Mouse (Mus musculus): ENCODE measurements around the gene Slc26a1. TPM values are rescaled to one million over a fixed set of nuclear protein-coding genes. Genes with fewer than 3 reads are reported as not detected.
A peak's percentile ranks its signal among the peaks of the same experiment; 100 is the strongest.
"Not testable (repeated sequence)": the region's sequence is repeated elsewhere in the genome, so short reads cannot be mapped to it uniquely, and the experiment has no call there.

The Slc26a1 gene
- polyA plus RNA-seq, 1 experiment from 2014 or later: 1.0 TPM

GRCm38 (mm10) chr5:108648937-108649576 lies 26.3 kb downstream of the Slc26a1 start:
- no peak overlapping the region for H3K4me3 ChIP-seq
- DNase-seq (ENCODE audit: extremely low spot score, low spot score): no peak
- no peaks in the 10 kb centered on the region for H3K27me3 ChIP-seq (ENCODE audit: poor library complexity, severe bottlenecking)
- no peaks in the 10 kb centered on the region for H3K9me3 ChIP-seq
- H3K4me1 ChIP-seq: no peaks in the 10 kb centered on the region
- no peak overlapping the region for H3K27ac ChIP-seq
- WGBS: 86% methylated on average over 11 of the region's 11 CpGs
- H3K36me3 ChIP-seq (replicated peaks): peaks cover 98% of the 10 kb centered on the region

- Histone ChIP-seq H3K4me1 (no peaks in the 10 kb centered on the region), H3K4me3 (no peak overlapping the region), H3K27ac (no peak overlapping the region), H3K9me3 (no peaks in the 10 kb centered on the region), H3K27me3 (ENCODE audit: poor library complexity, severe bottlenecking) (no peaks in the 10 kb centered on the region), H3K36me3 (replicated peaks) (peaks cover 92% of the 10 kb centered on the region)
- no peak for DNase-seq (ENCODE audit: extremely low spot score, low spot score)
- WGBS: 87% methylated on average over 2 of the region's 2 CpGs
Observed at GRCm38 (mm10) chr5:108647820-108648465, 27.4 kb downstream of the Slc26a1 start.

GRCm38 (mm10) chr5:108647311-108647710 lies 28.1 kb downstream of the Slc26a1 start:
- no peaks in the 10 kb centered on the region for H3K4me1 ChIP-seq
- no peak overlapping the region for H3K27ac ChIP-seq
- WGBS: 94% methylated on average over 2 of the region's 2 CpGs
- H3K4me3 ChIP-seq: no peak overlapping the region
- H3K9me3 ChIP-seq: no peaks in the 10 kb centered on the region
- peaks cover 88% of the 10 kb centered on the region for H3K36me3 ChIP-seq (replicated peaks)
- no peak for DNase-seq (ENCODE audit: extremely low spot score, low spot score)
- no peaks in the 10 kb centered on the region for H3K27me3 ChIP-seq (ENCODE audit: poor library complexity, severe bottlenecking)

DNA sequence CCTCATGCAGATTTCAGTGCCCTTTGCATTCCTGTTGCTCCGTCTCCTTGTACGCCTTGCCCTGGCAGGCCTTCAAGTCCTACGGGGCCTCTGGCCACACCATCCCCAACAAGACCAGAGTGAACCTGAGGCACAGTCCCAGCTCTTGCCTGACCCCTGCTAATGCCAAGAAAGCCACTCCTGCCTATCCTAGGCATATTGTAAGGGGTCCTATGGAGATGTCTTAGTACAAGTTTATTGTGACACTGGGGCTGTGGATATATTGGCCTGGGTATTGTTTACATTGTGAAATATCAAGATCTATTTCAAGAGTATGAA lies 29.1 kb downstream of the Slc26a1 start:
- WGBS: 96% methylated on average over 3 of the region's 3 CpGs

DNA sequence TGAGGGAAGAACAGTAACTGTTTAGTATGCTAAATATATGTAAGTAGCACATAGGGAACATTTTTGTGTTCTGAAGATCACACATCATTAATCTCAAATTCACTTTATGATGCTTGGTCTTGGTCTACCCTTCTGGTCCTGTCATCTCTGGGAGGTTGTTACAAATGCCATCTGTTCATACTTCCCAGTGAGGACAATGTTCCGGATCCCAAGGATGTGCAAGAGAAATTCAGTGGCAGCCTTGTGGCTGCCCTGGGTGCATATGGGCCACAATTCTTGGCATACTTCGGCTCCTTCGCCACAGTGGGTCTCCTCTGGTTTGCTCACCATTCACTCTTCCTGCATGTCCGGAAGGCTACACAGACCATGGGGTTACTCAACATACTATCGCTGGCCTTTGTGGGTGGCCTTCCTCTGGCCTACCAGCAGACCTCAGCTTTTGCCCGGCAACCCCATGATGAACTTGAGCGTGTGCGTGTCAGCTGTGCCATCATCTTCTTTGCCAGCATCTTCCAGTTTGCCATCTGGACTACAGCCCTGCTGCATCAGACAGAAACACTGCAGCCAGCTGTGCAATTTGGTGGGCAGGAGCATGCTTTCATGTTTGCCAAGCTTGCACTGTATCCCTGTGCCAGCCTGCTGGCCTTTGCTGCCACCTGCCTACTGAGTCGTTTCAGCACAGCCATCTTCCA lies 29.6 kb downstream of the Slc26a1 start:
- WGBS: 87% methylated on average over 9 of the region's 9 CpGs
- DNase-seq (ENCODE audit: extremely low spot score, low spot score): no peak
- H3K9me3 ChIP-seq: no peaks in the 10 kb centered on the region
- peaks cover 78% of the 10 kb centered on the region for H3K36me3 ChIP-seq (replicated peaks)
- no peaks in the 10 kb centered on the region for H3K4me1 ChIP-seq
- no peak overlapping the region for H3K4me3 ChIP-seq
- H3K27me3 ChIP-seq (ENCODE audit: poor library complexity, severe bottlenecking): no peaks in the 10 kb centered on the region
- H3K27ac ChIP-seq: no peak overlapping the region

More for the DNA sequence above, 29.1 kb downstream of the Slc26a1 start:
- Histone ChIP-seq H3K27me3 (ENCODE audit: poor library complexity, severe bottlenecking) (no peaks in the 10 kb centered on the region), H3K4me3 (no peak overlapping the region), H3K4me1 (no peaks in the 10 kb centered on the region), H3K27ac (no peak overlapping the region), H3K9me3 (no peaks in the 10 kb centered on the region), H3K36me3 (replicated peaks) (peaks cover 83% of the 10 kb centered on the region)
- DNase-seq (ENCODE audit: extremely low spot score, low spot score): no peak

DNA sequence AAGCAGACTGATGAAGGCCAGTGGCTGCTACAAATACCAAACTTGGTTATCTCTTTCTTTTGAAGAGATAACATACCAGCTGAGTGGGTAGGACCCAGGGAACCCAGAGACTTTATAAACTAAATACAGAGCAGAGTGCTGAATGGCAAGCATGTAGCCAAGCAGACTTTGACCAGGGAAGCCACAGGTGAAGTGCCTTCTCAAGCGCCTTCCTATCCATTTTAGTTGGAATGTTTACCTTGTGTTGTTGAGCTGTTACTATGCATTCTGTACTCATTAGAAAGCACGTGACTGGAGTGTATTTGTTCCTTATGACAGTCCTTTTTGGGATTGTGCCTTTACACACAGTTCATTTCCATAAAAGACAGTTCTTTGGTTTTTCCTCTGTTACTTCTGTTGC lies 31.7 kb downstream of the Slc26a1 start:
- Histone ChIP-seq H3K4me1 (no peaks in the 10 kb centered on the region), H3K36me3 (replicated peaks) (peaks cover 57% of the 10 kb centered on the region), H3K4me3 (no peak overlapping the region), H3K27me3 (ENCODE audit: poor library complexity, severe bottlenecking) (no peaks in the 10 kb centered on the region), H3K27ac (no peak overlapping the region), H3K9me3 (no peaks in the 10 kb centered on the region)
- DNase-seq (ENCODE audit: extremely low spot score, low spot score): no peak
- WGBS: 91% methylated on average over 2 of the region's 2 CpGs

GRCm38 (mm10) chr5:108636172-108636571 lies 39.2 kb downstream of the Slc26a1 start:
- 84% methylated on average over 4 of the region's 4 CpGs for WGBS
- no peak for DNase-seq (ENCODE audit: extremely low spot score, low spot score)
- Histone ChIP-seq H3K27me3 (ENCODE audit: poor library complexity, severe bottlenecking) (no peaks in the 10 kb centered on the region), H3K36me3 (replicated peaks) (peaks cover 5% of the 10 kb centered on the region; the same call in 1 of the 2 replicates), H3K27ac (no peak overlapping the region), H3K4me3 (no peak overlapping the region), H3K9me3 (no peaks in the 10 kb centered on the region), H3K4me1 (no peaks in the 10 kb centered on the region)

DNA sequence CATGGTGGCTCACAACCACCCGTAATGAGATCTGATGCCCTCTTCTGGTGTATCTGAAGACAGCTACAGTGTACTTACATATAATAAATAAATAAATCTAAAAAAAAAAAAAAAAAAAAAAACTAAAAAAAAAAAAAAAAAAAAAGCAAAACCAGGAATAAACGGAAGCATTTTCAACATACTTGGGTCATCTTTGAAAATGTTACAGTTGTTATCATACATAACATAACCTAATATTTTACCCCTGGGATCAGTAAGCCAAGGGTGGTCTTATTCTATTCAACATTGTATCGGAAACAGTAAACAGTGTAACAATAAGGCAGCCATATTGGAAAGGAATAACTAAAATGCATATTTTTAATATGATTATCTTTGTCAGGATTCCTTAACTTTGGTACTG lies 41.3 kb downstream of the Slc26a1 start:
- WGBS: 75% methylated on average over 3 of the region's 3 CpGs
- DNase-seq (ENCODE audit: extremely low spot score, low spot score); H3K27me3 ChIP-seq (ENCODE audit: poor library complexity, severe bottlenecking); H3K9me3 ChIP-seq; H3K4me3 ChIP-seq; H3K4me1 ChIP-seq; H3K27ac ChIP-seq; H3K36me3 ChIP-seq (replicated peaks): not testable (repeated sequence)

DNA sequence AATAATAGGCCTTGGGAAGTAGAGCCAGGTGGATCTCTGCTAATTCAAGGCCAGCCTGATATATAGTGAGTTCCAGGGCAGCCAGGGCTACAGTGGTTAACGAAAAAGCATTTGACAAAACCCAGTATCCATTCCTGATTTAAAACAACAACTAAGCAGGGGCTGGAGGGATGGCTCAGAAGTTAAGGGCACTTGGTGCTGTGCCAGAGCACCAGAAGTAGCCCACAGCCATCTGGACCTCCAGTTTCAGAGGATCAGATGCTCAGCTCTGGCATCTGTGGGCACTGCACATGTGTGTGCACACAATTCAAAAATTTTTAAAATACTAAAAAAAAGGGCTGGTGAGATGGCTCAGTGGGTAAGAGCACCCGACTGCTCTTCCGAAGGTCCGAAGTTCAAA lies 41.7 kb downstream of the Slc26a1 start:
- H3K4me1 ChIP-seq: peaks cover 13% of the 10 kb centered on the region
- no peaks in the 10 kb centered on the region for H3K9me3 ChIP-seq
- peaks cover 5% of the 10 kb centered on the region; the same call in 1 of the 2 replicates for H3K36me3 ChIP-seq (replicated peaks)
- H3K27me3 ChIP-seq (ENCODE audit: poor library complexity, severe bottlenecking): no peaks in the 10 kb centered on the region
- H3K27ac ChIP-seq: no peak overlapping the region
- H3K4me3 ChIP-seq: no peak overlapping the region
- no peak for DNase-seq (ENCODE audit: extremely low spot score, low spot score)
- 80% methylated on average over 4 of the region's 4 CpGs for WGBS

GRCm38 (mm10) chr5:108629634-108630483 lies 45.5 kb downstream of the Slc26a1 start, which contains the start of the genes Gak and Tmem175:
TSS of gene Gak (minus strand) at chr5:108629755.
TSS of gene Tmem175 (plus strand) at chr5:108629770.
- H3K27ac ChIP-seq: peak within 1 kb of the TSS; percentile 90
- no peaks in the 10 kb centered on the region for H3K27me3 ChIP-seq (ENCODE audit: poor library complexity, severe bottlenecking)
- peaks cover 24% of the 10 kb centered on the region for H3K4me1 ChIP-seq
- H3K4me3 ChIP-seq: peak within 1 kb of the TSS; percentile 83
- no peaks in the 10 kb centered on the region for H3K9me3 ChIP-seq
- H3K36me3 ChIP-seq (replicated peaks): no peaks in the 10 kb centered on the region; the same call in 1 of the 2 replicates
- peak; percentile 92 for DNase-seq (ENCODE audit: extremely low spot score, low spot score)
- WGBS: under 1% methylated on average over 58 of the region's 58 CpGs

GRCm38 (mm10) chr5:108628891-108629633 lies 46.3 kb downstream of the Slc26a1 start:
- no peaks in the 10 kb centered on the region for H3K27me3 ChIP-seq (ENCODE audit: poor library complexity, severe bottlenecking)
- H3K36me3 ChIP-seq (replicated peaks): peaks cover 8% of the 10 kb centered on the region
- no peaks in the 10 kb centered on the region for H3K9me3 ChIP-seq
- H3K27ac ChIP-seq: peak overlapping the region; percentile 90
- WGBS: 3% methylated on average over 32 of the region's 32 CpGs
- DNase-seq (ENCODE audit: extremely low spot score, low spot score): no peak
- H3K4me3 ChIP-seq: peak overlapping the region; percentile 83
- H3K4me1 ChIP-seq: peaks cover 24% of the 10 kb centered on the region

Data from forebrain, embryonic 10.5 days (tissue).